Mouse (Mus musculus) Patski (cell line): ENCODE results near the gene Ttc30a1. TPM values are rescaled to one million over a fixed set of nuclear protein-coding genes. Genes with fewer than 3 reads are reported as not detected.
"Not testable (repeated sequence)": the region's sequence is repeated elsewhere in the genome, so short reads cannot be mapped to it uniquely, and the experiment has no call there.

ENCODE experiments used
- ATAC-seq: fragments of 100-300 bp; one replicate; pipeline ENCODE4 v1.8.0; 2021
- CTCF ChIA-PET: fragments of 350-600 bp; sonication (Branson Sonifier 250); formaldehyde crosslinking; loops from one replicate; lab custom pipeline; 2022; ENCODE audit warnings: inconsistent platforms; lab: Charles Lee
- POLR2A ChIA-PET: fragments of 350-600 bp; sonication (Branson Sonifier 250); formaldehyde crosslinking; loops from one replicate; lab custom pipeline; 2022; ENCODE audit warnings: antibody characterized with exemption, inconsistent platforms; lab: Charles Lee
- DNase-seq: peaks from one replicate; pipeline ENCODE4 v3.0.0-alpha.2; 2011; ENCODE audit warnings: low read depth, low spot score
- H3K27me3 ChIP-seq: fragments of 371-371 bp; one replicate; pipeline ENCODE4 v1.5.1; 2021
- CTCF ChIP-seq: fragments of 100-300 bp; IDR thresholded peaks from one replicate; pipeline ENCODE4 v1.5.1; 2021
- in situ Hi-C: fragments of 300-500 bp; cut with MboI; formaldehyde crosslinking; loops from 3 replicates; pipeline ENCODE4 v1.11.1; 2018; ENCODE audit warnings: low pct_unique_long_range_greater_than_20kb, mixed read lengths
- polyA plus RNA-seq: library from polyadenylated mRNA; unstranded; gene quantifications from one replicate; pipeline ENCODE4 v1.2.3, GENCODE M21; 2021

Ttc30a1 gene
- polyA plus RNA-seq, 1 experiment from 2014 or later, result 2.0 TPM

DNA sequence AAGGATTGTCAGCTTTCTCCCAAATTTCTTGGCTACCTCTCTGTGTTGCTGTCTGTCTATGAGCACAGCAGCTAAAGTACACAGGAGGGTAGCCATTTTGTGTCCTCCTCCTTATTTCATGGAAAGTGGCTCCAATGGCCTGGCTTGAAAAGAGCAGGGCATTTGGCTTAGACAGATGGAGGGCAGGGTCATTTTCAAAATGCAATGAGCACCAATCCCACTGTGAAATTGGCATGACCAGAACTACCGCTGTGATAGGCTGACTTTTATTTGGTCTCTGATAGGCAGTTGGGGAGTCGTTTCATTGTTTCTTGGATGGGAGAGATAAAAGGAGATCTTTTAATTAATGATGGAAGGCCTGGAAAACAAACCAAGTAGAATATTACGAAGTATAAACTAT, 2.1 kb upstream of the Ttc30a1 start:
- peaks cover 6% of the 10 kb centered on the region for H3K27me3 ChIP-seq
- POLR2A ChIA-PET, result interaction anchor here (0.7 kb wide), 1 partner anchor 450 kb away, joined by 3 read pairs; no protein-coding TSS in a partner anchor
- in situ Hi-C loops, result no loop called here
- no peak for ATAC-seq
- DNase-seq, result no peak
- no peak for TF ChIP-seq CTCF
- CTCF ChIA-PET, result interaction anchor here (1.1 to 1.9 kb wide), 2 partner anchors 18 to 76 kb away, joined by 3 to 5 read pairs; no protein-coding TSS in a partner anchor

DNA sequence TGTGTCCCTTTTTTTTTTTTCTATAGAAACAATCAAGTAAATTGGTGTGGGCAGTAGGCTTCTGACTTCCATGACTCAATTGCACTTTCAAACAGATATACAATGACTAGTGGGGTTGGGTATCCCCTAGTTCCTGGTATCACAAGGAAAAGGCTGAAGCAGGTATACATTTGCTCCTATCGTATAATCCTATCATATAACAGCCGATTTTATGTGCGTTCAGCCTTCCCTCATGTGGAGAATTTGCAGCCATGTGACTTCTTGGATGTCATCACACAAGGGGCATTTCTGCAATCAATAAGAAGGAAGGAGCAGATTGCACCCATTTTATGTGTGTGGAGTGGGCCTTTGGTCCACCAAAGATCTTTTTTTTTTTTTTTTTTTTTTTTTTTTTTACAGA, 1.3 kb upstream of the Ttc30a1 start:
- peaks cover 9% of the 10 kb centered on the region for H3K27me3 ChIP-seq
- in situ Hi-C loops, result no loop called here
- TF ChIP-seq CTCF, result no peak
- no peak for DNase-seq
- POLR2A ChIA-PET, result interaction anchor here (0.7 kb wide), 1 partner anchor 450 kb away, joined by 3 read pairs; no protein-coding TSS in a partner anchor
- CTCF ChIA-PET, result no interaction called here
- ATAC-seq, result no peak

DNA sequence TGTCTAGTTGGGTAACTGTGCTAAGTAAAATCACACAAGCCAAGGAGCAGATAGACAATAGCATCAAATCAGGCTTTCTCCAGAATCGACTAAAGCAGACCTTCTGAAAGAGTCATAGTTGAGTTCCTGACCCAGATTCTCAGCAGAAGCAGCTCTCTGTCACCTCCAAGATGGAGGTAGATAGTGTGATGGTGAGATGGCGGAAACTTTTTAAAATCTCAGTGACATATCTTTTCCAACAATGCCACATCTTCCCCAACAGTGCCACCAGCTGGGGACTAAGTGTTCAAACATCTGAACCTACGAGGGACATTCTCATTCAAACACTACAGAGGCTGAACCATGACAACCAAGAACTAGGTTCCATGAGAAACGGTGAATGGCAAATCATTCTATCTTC, 859 bp upstream of the Ttc30a1 start:
- TF ChIP-seq CTCF, result no peak
- no peak for DNase-seq
- CTCF ChIA-PET, result no interaction called here
- POLR2A ChIA-PET, result no interaction called here
- peaks cover 9% of the 10 kb centered on the region for H3K27me3 ChIP-seq
- no peak for ATAC-seq
- in situ Hi-C loops, result no loop called here

DNA sequence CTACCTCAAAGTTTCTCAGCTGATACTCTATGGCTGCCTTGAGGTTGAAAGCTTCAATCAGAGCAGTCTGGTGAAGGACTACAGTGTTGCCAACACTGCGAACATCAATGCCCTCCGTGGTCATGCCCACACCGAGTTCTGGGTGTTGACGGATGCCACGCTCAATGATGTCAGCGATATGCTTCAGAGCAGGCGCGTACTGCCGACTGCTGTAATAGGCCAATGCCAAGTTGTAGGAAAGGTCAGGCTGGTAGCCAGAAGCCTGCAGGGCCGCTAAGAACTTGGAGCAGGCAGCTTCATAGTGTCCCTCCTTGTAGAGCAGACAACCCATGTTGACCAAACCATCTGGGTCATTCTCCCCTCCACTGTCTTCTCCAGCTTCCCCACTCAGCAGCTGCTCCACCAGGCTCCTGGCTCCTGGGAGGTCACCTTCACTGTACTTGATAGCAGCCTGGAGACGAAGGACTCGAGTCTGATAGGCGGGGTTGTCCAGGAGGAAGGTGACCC, 781 bp downstream of the Ttc30a1 start:
- POLR2A ChIA-PET, in situ Hi-C loops, DNase-seq, CTCF ChIA-PET, ATAC-seq: not testable (repeated sequence)
- peaks cover 10% of the 10 kb centered on the region for H3K27me3 ChIP-seq

DNA sequence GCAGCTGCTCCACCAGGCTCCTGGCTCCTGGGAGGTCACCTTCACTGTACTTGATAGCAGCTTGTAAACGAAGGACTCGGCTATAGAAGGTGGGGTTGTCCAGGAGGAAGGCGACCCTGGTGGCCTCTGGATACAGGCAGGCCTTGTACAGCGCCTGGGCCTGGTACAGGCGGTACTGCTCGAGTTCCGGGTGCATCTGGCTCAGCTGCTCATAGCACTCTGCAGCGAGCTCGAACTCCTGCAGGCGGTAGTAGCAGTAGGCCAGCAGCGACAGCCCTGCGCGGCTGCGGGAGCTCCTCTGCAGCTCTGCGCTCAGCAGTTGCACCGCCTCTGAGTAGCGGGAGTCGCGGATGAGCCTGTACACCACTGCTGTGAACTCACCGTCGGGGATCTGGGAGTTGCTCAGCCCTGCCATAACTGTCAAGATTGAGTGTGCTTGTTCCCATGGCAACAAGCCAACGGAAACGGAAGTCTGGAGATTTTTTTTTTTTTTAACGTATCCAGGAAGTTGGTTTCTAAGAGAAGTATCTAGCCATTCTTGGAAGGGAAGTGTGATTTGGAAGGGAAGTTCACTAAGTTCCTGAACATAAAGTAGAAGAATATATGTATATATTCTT, 3.9 kb downstream of the Ttc30a1 start, which contains the start of gene Ttc30a2:
TSS of gene Ttc30a2 (minus strand) at position 419 of the 617 bp plus-strand sequence.
- ATAC-seq, POLR2A ChIA-PET, in situ Hi-C loops, DNase-seq: not testable (repeated sequence)
- peaks cover 20% of the 10 kb centered on the region for H3K27me3 ChIP-seq
- CTCF ChIA-PET, result interaction anchor here (0.6 to 0.9 kb wide), 2 partner anchors 12 to 191 kb away, joined by 3 read pairs; no protein-coding TSS in a partner anchor

DNA sequence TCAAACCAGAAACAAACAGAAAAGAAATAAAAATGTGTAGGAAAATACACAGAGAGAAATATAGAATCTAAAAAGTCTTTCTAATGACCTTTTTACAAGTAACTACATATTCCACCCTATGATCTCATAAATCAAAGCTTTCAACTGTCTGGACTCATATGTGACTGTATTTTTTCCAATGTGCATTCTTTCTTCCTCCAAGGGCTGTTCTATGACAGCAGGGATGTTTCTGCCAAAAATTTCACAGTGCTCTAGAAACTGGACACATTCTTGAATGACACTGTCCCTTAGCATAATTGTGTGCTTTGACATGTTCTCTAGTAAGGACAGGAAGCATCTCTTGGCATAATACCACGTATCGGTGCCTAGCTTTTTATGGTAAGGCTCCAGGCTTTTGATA, 5.7 kb downstream of the Ttc30a1 start:
- DNase-seq, in situ Hi-C loops, POLR2A ChIA-PET, ATAC-seq: not testable (repeated sequence)
- CTCF ChIA-PET, result interaction anchor here (1.1 to 1.4 kb wide), 2 partner anchors 9 to 12 kb away, joined by 3 to 5 read pairs; no protein-coding TSS in a partner anchor
- H3K27me3 ChIP-seq, result peaks cover 23% of the 10 kb centered on the region

DNA sequence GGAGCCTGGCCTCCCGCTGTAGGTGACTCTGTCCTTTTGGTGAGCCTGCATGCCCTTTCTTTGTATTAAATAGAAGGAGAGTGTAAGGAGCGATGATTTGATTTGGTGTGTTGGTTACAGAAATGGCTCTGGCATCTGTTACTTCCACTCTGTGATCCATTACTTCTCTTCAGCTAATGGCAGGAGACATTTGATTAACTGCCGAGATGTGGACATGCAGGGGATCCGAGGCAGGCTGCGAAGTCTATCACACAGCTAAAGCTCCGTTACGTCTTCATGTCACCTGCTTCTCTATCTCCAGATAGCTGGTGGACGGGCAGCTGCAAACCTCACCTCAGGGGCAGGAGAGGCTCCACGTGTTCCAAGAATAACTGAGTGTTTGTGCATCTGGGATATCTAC, 7.6 kb downstream of the Ttc30a1 start:
- ATAC-seq (no peak), DNase-seq (no peak)
- ChIA-PET POLR2A (interaction anchor here (0.6 kb wide), 1 partner anchor 91 kb away, joined by 3 read pairs; no protein-coding TSS in a partner anchor), CTCF (no interaction called here)
- in situ Hi-C loops, result loop anchor here (5.0 kb wide), 2 partner anchors 87 to 182 kb away; no protein-coding TSS in a partner anchor
- H3K27me3 ChIP-seq, result peaks cover 25% of the 10 kb centered on the region
- TF ChIP-seq CTCF, result no peak

DNA sequence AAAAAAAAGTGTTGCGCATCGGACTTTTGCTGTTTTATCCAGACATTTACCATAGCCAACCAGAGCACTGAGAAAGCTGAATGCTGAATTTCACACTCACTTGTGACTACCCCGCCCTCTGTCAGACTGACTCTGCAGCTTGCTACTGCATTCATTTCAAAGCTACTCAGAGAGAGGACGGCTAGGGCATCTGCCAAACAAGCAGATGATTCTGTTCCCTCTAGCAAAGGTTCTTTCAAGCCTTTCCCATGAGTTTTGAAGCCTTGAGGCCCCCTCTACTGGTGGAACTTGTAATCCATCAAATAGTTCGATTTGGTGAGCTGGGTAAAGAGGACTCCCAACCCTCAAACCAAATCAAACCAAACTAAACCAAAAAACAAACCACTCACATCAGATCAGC, 16.8 kb downstream of the Ttc30a1 start:
- peak; percentile 61 for TF ChIP-seq CTCF
- in situ Hi-C loops, result no loop called here
- H3K27me3 ChIP-seq, result peaks cover 17% of the 10 kb centered on the region
- POLR2A ChIA-PET, result interaction anchor here (0.7 kb wide), 1 partner anchor 294 kb away, joined by 3 read pairs; no protein-coding TSS in a partner anchor
- ATAC-seq (peak; percentile 78), DNase-seq (no peak)
- CTCF ChIA-PET, result interaction anchor here (0.8 to 2.4 kb wide), 5 partner anchors 10 to 179 kb away, joined by 3 to 8 read pairs (median 4); no protein-coding TSS in a partner anchor

DNA sequence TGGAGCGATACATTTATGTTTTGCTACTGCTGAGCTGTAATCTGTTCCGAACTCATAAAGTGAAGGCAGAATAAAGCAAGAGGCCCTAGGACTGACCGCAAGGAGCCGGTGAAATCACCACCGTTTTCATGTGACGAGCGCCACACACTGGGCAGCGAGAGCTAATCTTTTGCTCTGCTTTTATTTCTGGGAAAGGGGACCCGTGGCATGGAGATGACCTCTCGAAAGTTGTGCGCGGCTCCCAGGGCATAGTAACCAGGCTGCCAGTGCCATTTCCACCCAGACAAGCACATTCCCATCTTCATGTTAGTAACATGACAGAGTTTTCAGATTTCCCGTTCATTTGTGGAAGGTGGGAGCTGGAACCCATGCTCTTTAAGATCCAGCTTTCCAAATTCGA, 17.3 kb downstream of the Ttc30a1 start:
- DNase-seq (no peak), ATAC-seq (no peak)
- POLR2A ChIA-PET, result interaction anchor here (0.5 to 0.7 kb wide), 2 partner anchors 93 to 293 kb away, joined by 3 to 4 read pairs; no protein-coding TSS in a partner anchor
- CTCF ChIA-PET, result interaction anchor here (0.8 to 2.4 kb wide), 6 partner anchors 11 to 372 kb away, joined by 3 to 8 read pairs (median 4); no protein-coding TSS in a partner anchor
- in situ Hi-C loops, result no loop called here
- peak; percentile 27 for TF ChIP-seq CTCF
- H3K27me3 ChIP-seq, result peaks cover 19% of the 10 kb centered on the region

DNA sequence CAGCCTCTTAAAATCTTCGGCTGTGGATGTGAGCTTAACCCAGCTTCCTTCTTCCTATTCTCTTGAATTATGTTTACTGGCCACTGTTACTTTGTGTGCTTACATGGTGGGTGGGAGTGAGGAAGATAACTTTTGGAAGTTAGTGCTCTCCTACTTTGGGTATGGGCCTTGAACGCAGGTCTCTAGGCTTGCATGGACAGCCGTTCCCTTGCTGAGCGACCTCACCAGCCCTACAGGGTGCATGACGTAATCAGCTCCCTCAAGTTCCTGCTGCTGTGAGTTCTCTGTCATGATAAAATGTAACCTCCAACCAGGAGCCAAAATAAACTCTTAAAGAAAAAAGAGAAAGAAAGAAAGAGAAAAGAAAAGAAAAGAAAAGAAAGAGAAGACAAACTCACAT, 17.7 kb downstream of the Ttc30a1 start:
- H3K27me3 ChIP-seq, result peaks cover 21% of the 10 kb centered on the region
- ChIA-PET CTCF (interaction anchor here (1.0 to 2.4 kb wide), 3 partner anchors 11 to 372 kb away, joined by 3 to 8 read pairs (median 5); no protein-coding TSS in a partner anchor), POLR2A (interaction anchor here (0.5 to 0.7 kb wide), 2 partner anchors 92 to 293 kb away, joined by 3 to 4 read pairs; no protein-coding TSS in a partner anchor)
- in situ Hi-C loops, result no loop called here
- TF ChIP-seq CTCF, result no peak
- ATAC-seq (no peak), DNase-seq (no peak)
